ENCODE assay signal across 27 mouse cellular contexts in the genomic region with DNA sequence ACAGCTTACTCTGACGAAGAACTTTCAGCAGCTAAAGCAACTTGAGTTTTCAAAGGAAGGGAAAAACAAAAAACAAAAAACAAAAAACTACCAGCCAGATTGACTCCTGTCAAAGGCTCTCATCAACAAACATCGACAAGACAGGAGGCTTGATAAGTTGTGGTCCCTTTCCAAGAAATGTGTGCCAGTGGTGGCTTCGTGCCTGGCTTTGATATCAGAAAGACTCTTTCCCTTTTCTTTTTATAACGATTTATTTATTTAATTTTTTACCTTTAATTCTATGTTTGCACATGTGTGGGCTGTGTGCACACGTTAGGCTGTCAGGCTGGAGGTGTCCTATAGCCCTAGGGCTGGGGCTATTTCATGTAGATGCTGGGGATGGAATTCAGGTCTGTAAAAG.
"Had no signal": no experiment of that assay in that cellular context is flagged by ENCODE, and none has a peak within 500 bp of the region (broad histone marks: within the 10 kb centered on the region; RNA-seq: fewer than 3 reads in every experiment).

No protein-coding gene starts in this region.

- H3K9ac ChIP-seq: heart, embryonic 13.5 days; heart, embryonic 15.5 days; hindbrain, embryonic 12.5 days; hindbrain, embryonic 14.5 days; intestine, embryonic 15.5 days; limb, embryonic 12.5 days; liver, embryonic 12.5 days; liver, embryonic 14.5 days had no signal

- H3K4me3 ChIP-seq: gastrocnemius, adult 2 months; heart, adult 2 months; heart, embryonic 13.5 days; heart, embryonic 15.5 days; hindbrain, embryonic 10.5 days; hindbrain, embryonic 12.5 days; intestine, embryonic 15.5 days; layer of hippocampus, adult 2 months; left cerebral cortex, adult 2 months; limb, embryonic 10.5 days; limb, embryonic 12.5 days; liver, embryonic 12.5 days had no signal

- H3K27me3 ChIP-seq: heart, embryonic 15.5 days; hindbrain, embryonic 12.5 days; intestine, embryonic 15.5 days; liver, embryonic 12.5 days had no signal

- ATAC-seq: hindbrain, embryonic 16.5 days; inflammation-experienced regulatory T-cells, adult 6 months; intestine, embryonic 15.5 days; intestine, postnatal 0 days; liver, embryonic 12.5 days had no signal

- H3K4me1 ChIP-seq: liver, embryonic 12.5 days had no signal

- DNase-seq: gastrocnemius, adult 2 months; gastrocnemius, postnatal 10 days; gastrocnemius, postnatal 25 days; heart, adult 2 months; heart, postnatal 4 days; kidney, adult 18-20 months; kidney, adult 8-10 months; kidney, postnatal 10 days; kidney, postnatal 25 days; kidney, postnatal 4 days; liver had no signal

- H3K36me3 ChIP-seq: heart, embryonic 13.5 days; heart, embryonic 15.5 days; hindbrain, embryonic 10.5 days; hindbrain, embryonic 12.5 days; intestine, embryonic 15.5 days; limb, embryonic 10.5 days; limb, embryonic 12.5 days; liver, embryonic 12.5 days had no signal

- H3K4me2 ChIP-seq: heart, embryonic 11.5 days; heart, embryonic 13.5 days; heart, embryonic 15.5 days; hindbrain, embryonic 12.5 days; hindbrain, embryonic 14.5 days; intestine, embryonic 15.5 days; limb, embryonic 12.5 days; liver, embryonic 12.5 days had no signal

- H3K9me3 ChIP-seq: heart, embryonic 13.5 days; heart, embryonic 15.5 days; hindbrain, embryonic 10.5 days; hindbrain, embryonic 12.5 days; intestine, embryonic 15.5 days; limb, embryonic 10.5 days; limb, embryonic 12.5 days; liver, embryonic 12.5 days had no signal

- H3K27ac ChIP-seq: gastrocnemius, adult 2 months; heart, adult 2 months; heart, embryonic 13.5 days; heart, embryonic 15.5 days; hindbrain, embryonic 10.5 days; hindbrain, embryonic 12.5 days; hindbrain, embryonic 14.5 days; intestine, embryonic 15.5 days; layer of hippocampus, adult 2 months; left cerebral cortex, adult 2 months; limb, embryonic 10.5 days; limb, embryonic 12.5 days; liver, embryonic 12.5 days; liver, embryonic 14.5 days had no signal
